Mouse (Mus musculus): ENCODE results near the gene Serpina3i.

The Serpina3i gene

DNA sequence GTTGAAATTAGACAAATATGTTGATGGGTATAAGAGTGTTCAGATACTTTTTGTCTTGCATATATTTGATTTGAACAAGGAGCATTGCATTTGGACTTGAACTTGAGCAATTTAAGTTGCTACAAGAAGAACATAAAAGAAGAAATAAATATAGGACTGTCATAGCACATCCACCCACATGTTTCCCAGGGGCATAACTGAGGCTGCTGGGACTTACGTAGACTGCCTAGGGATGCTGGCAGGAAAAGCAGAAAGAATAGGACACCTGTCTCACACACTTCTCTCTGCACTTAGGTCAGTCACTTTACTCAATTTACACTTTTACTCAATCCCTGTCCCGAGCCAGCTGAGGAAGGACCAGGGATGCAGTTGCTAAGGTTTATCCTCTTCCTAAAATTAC, 31.0 kb downstream of the Serpina3i start:
- DNase-seq (ENCODE audit: low read depth, low spot score) = no peak

- DNase-seq (ENCODE audit: low read depth, low spot score) = no peak
Measured at GRCm38 (mm10) chr12:104298049-104298448, 35.1 kb downstream of the Serpina3i start.

DNA sequence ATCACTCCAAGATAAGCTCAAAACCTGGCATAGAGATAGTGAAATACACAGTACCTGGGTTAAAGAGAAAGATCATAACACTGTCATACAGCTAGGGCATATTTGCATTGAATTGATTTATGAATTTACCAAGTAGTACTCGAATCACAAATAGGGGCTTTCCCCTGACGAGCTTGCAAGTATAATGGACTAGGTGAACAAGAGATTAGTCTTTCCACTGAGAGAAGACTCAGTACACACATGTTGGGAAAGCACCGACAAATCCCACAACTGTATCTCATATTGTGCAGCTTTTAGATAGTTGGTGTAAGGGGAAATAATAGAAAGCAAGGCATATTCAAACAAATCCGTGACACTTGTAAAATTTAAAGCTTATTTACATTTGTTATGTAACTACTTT, 43.1 kb downstream of the Serpina3i start:
- no peak for DNase-seq (ENCODE audit: low read depth, low spot score)

GRCm38 (mm10) chr12:104314253-104314652, 51.3 kb downstream of the Serpina3i start, which contains the start of gene Serpina3j:
Serpina3j (plus strand) TSS chr12:104314553.
- no peak for DNase-seq (ENCODE audit: low read depth, low spot score)
